Mouse (Mus musculus) gastrocnemius, postnatal 36 days (tissue): ENCODE measurements at regions not wholly inside any gene's neighbourhood (a gene's known extent, or its start where the extent isn't known, plus 50 kb on each side); places are given as distances from the start of the nearest gene placed in this dataset.
A peak's percentile ranks its signal among the peaks of the same experiment; 100 is the strongest.

Experiments
- DNase-seq, 2 experiments: peaks; one replicate each; pipeline ENCODE4 v3.0.0; 2022
- intact Hi-C: fragments of 180-260 bp; cut with DNase I; formaldehyde crosslinking; loops from one replicate; pipeline ENCODE4 v1.15.1; 2025

DNA sequence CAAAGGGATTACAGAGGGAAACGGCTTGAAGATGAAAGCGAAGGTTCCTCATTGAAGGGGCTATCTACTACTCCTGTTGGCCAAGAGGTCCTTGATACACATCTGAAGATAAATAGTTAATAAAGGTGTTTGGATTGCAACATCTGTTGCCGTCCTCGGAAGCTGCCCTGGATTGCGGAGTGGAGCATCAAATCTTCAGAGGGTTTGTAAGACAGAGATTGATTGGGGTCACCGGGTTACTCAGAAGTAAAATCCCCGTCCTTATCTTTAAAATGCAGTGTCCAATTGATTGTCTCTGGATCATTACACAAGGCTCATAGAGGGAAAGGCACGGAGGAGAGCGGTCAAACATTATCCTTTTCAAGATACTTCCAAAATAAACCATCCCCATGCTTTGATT lies 212.4 kb upstream of the Hes1 start:
- intact Hi-C loops = no loop called here
- DNase-seq = no peak

DNA sequence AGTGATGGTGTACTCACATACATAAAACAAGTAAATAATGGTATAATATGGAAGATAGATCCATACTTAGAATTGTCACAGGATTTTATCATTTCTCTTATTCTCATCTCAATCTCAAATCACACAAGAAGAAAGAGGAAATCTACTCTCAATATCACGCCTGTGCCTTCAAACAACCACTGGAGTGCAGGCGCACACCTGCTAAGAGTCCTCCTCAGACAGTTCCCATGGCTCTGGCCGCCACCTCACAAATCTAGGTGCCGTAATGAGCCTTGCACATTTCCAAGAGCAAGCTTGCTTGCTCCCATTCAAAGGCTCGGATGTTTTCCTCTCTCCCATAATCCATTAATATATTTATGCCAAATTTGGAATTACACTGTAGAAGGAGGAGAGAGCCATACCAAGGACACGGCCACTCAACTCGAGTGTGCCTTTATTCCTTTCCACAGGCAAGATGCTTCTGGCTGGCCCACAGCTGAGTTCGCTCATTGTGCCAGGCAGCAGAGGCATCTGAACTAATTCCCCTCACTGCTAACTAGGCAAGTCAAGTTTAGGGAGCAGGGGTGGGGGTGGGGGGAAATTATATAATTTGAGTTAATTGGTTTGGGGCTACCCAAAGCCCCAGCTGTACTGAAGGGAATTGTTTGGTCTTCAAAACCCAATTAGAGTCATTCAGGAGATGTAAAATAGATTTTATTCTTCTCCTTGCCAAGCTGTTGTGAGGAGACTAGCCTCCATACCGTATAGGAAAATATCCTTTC lies 209.2 kb upstream of the Hes1 start:
- intact Hi-C loops = no loop called here
- no peak for DNase-seq

GRCm38 (mm10) chr16:29856545-29856944 lies 207.6 kb upstream of the Hes1 start:
- intact Hi-C loops = no loop called here
- DNase-seq = no peak

- intact Hi-C loops = no loop called here
- DNase-seq = no peak
Observed at GRCm38 (mm10) chr16:29858645-29859044, 205.5 kb upstream of the Hes1 start.

- no peak for DNase-seq
- intact Hi-C loops = no loop called here
Observed at GRCm38 (mm10) chr16:29860306-29860705, 203.9 kb upstream of the Hes1 start.

GRCm38 (mm10) chr16:29861056-29861455 lies 203.1 kb upstream of the Hes1 start:
- no peak for DNase-seq
- intact Hi-C loops = no loop called here

- DNase-seq = no peak
- intact Hi-C loops = no loop called here
Observed at GRCm38 (mm10) chr16:29865075-29865740, 199.0 kb upstream of the Hes1 start.

DNA sequence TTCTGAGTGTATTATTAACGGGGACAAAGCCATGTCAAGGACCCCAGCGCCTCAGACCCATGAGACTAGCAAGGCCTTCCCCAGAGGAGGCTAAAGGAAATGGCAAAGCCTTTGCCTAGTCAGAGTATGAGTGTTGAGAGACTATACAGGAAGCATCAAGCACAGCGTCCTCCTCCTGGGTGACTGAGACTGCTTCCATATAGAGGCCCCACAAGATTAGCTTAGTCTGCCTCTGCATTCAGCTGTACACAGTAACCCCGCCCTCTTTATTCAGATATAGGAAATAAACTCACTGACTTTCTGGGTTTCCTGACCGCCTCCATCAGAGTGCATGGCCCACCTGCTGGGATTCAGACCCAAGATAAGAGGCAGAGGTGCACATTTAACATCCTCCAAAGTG lies 192.8 kb upstream of the Hes1 start:
- intact Hi-C loops = no loop called here
- no peak for DNase-seq

GRCm38 (mm10) chr16:29876196-29876595 lies 188.0 kb upstream of the Hes1 start:
- intact Hi-C loops = no loop called here
- no peak for DNase-seq

DNA sequence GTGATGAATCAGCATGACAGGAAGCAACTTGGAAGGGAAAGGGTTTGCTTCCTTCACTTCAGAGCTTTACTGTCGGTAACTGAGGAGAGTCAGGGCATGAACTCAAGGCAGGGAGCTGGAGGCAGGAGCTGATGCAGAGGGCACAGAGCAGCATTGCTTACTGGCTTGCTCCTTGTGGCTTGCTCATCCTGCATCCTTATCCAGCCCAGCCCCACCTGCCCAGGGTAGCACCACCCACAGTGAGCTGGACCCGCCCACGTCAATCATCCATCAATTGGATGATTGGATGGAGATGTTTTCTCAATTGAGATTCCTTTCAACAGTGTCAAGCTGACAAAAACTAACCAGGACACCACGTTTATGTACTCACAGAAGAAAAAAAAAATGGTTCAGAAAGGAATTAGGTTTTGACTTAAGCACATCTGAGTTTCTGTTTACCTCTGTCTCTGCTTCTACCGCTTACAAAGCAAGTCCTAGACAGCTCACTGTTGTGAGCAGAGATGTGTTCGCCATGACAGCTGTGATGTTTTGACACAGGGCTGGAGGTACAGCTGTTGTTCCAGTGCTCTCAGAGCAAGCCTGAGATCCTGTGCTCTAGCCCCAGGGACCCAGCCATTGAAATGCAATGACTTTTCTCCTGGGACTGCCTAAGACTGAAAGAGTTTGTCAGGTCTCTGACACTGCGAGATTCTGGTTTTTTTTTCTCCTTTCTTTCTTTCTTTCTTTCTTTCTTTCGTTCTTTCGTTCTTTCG lies 186.6 kb upstream of the Hes1 start:
- no peak for DNase-seq
- intact Hi-C loops = no loop called here

- intact Hi-C loops = loop anchor here (5.0 kb wide), 2 partner anchors 63 to 147 kb away; no protein-coding TSS in a partner anchor
- DNase-seq = no peak
Observed at GRCm38 (mm10) chr16:29879665-29880064, 184.5 kb upstream of the Hes1 start.

DNA sequence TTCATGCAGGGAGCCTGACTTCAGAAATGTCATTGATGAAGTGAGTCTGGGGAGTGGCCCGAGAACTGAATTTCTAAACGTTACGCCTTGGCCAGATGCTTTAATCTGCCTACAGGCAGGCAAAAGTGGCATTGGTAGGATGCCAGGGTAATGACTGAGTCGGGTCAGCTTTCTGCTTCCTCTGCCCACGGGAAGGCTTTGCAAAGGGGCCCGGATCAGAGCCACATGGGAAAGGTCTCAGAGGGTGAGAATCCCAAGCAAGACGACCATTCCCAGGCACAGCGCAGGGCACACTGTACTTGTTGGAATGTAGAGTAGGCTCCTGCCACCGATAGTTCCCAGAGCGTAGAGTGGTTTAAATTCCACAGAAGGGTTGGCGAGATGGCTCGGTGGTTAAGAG lies 182.7 kb upstream of the Hes1 start:
- intact Hi-C loops = loop anchor here (5.0 kb wide), 2 partner anchors 61 to 149 kb away; no protein-coding TSS in a partner anchor
- DNase-seq = no peak

DNA sequence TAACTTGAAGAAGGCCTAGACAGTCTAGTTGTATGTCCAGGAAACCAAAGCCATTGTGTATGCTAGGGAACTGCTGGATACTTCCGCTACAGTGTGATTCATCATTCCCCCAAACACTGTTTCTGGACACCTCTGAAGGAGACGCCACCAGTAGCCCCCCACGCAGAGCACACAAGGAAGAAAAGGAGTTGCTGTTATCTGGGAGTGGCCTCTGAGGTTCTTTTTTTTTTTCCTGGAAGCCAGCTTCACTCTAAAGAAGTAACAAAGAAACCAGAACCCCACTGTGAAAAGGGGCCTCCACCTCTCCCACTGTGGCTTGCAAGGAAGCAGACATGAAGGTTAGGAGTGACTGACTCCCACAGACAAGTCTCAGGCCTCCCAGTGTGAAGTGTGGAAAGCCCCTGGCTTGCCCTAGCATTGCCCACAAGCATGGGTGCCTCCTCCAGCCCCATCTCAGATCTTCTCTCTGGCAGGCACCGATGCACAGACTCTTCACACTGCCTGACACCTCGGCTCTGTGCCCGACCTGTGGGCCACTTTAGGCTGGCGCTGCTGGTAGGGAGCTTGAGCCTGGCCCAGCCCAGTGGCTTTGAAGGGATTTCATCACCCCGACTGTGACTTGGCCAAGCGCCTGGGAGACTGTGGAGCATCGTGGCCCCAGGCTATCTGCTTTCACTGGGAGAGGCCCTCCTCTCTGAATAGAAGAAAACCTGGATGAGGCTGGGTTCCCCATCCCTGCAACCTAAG lies 181.8 kb upstream of the Hes1 start:
- intact Hi-C loops = loop anchor here (5.0 kb wide), 2 partner anchors 60 to 150 kb away; no protein-coding TSS in a partner anchor
- DNase-seq = peak; percentile 78 to 81

- no peak for DNase-seq
- intact Hi-C loops = loop anchor here (5.0 kb wide), 2 partner anchors 59 to 151 kb away; no protein-coding TSS in a partner anchor
Observed at GRCm38 (mm10) chr16:29883252-29883992, 180.8 kb upstream of the Hes1 start.

- peak; percentile 35 to 44 for DNase-seq
- intact Hi-C loops = loop anchor here (5.0 kb wide), 2 partner anchors 57 to 153 kb away; no protein-coding TSS in a partner anchor
Observed at GRCm38 (mm10) chr16:29884899-29885298, 179.3 kb upstream of the Hes1 start.

DNA sequence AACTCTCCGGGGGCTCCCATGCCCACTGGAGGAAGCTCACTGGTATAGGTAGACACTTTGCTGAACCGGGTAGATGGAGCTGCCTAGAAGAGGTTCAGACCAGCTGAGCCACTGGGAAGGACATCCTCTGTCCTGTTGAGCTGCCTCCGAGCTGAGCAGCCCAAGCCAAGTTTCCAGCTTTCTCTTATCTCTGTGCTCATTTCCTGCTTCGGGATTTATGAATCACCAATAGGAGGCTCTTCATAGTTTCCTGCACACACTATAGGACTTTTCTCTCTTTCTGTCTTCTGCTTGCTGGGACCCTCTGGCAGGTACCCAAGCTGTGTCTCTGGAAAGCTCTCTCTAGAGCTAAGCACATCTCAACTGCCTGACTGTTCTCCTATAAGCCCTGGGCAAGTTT lies 177.4 kb upstream of the Hes1 start:
- no peak for DNase-seq
- intact Hi-C loops = no loop called here

GRCm38 (mm10) chr16:29889346-29889745 lies 174.8 kb upstream of the Hes1 start:
- intact Hi-C loops = no loop called here
- DNase-seq = no peak

- intact Hi-C loops = no loop called here
- no peak for DNase-seq
Observed at GRCm38 (mm10) chr16:29891472-29891871, 172.7 kb upstream of the Hes1 start.

- intact Hi-C loops = no loop called here
- peak in 1 of 2 experiments; percentile 34 for DNase-seq
Observed at GRCm38 (mm10) chr16:29893871-29894828, 170.0 kb upstream of the Hes1 start.
